Mouse (Mus musculus) ES-Bruce4 (cell line): ENCODE data around the gene Ampd3. TPM values are rescaled to one million over a fixed set of nuclear protein-coding genes. Genes with fewer than 3 reads are reported as not detected.

Experiments
- H3K27ac ChIP-seq: 2 replicates; pipeline ENCODE4 v1.5.1; 2012; ENCODE audit warnings: low read length, inconsistent platforms; ENCODE audit not compliant: insufficient read depth
- H3K27me3 ChIP-seq: 2 replicates; pipeline ENCODE4 v1.6.1; 2012; ENCODE audit warnings: mild to moderate bottlenecking, low read length, inconsistent platforms; ENCODE audit not compliant: control insufficient read depth, poor library complexity, insufficient read depth, severe bottlenecking
- H3K36me3 ChIP-seq: 2 replicates; pipeline ENCODE4 v1.6.1; 2012; ENCODE audit warnings: inconsistent platforms, mild to moderate bottlenecking, low read length, moderate library complexity; ENCODE audit not compliant: control insufficient read depth, poor library complexity, insufficient read depth, severe bottlenecking
- H3K4me1 ChIP-seq: one replicate; pipeline ENCODE4 v1.8.1; 2011; ENCODE audit warnings: low read length; ENCODE audit not compliant: control insufficient read depth, insufficient read depth
- H3K4me3 ChIP-seq: 2 replicates; pipeline ENCODE4 v1.5.1; 2011; ENCODE audit warnings: low read depth, mild to moderate bottlenecking, low read length
- H3K9ac ChIP-seq: 2 replicates; pipeline ENCODE4 v1.6.1; 2012; ENCODE audit warnings: low read depth, mild to moderate bottlenecking, inconsistent platforms; ENCODE audit not compliant: poor library complexity, severe bottlenecking
- H3K9me3 ChIP-seq: replicated peaks from 2 replicates; pipeline ENCODE4 v1.6.1; 2012; ENCODE audit warnings: mild to moderate bottlenecking, low read length, inconsistent platforms; ENCODE audit not compliant: control insufficient read depth, poor library complexity, insufficient read depth, severe bottlenecking
- CTCF ChIP-seq: IDR thresholded peaks from one replicate; pipeline ENCODE4 v1.8.1; 2011; ENCODE audit warnings: low read depth, low read length
- EP300 ChIP-seq: IDR thresholded peaks from 2 replicates; pipeline ENCODE4 v1.6.1; 2011; ENCODE audit warnings: low read depth, low read length; ENCODE audit not compliant: insufficient read depth
- POLR2A ChIP-seq: IDR thresholded peaks from one replicate; pipeline ENCODE4 v1.8.1; 2011; ENCODE audit warnings: low read length; ENCODE audit not compliant: insufficient read depth
- polyA plus RNA-seq: library from polyadenylated mRNA; stranded (reverse); fragments of >200 nt; gene quantifications from 2 replicates; pipeline ENCODE4 v1.2.4, GENCODE M21; 2011; ENCODE audit warnings: low read depth; ENCODE audit not compliant: missing spikeins, insufficient read depth, insufficient read length

Ampd3 gene
- polyA plus RNA-seq, 1 experiment, result 2.4 TPM

GRCm38 (mm10) chr7:110778933-110779332, 10.9 kb downstream of the Ampd3 start:
- H3K27me3 ChIP-seq, result no peaks in the 10 kb centered on the region
- no peak overlapping the region for H3K9ac ChIP-seq
- H3K36me3 ChIP-seq, result no peaks in the 10 kb centered on the region
- peaks cover 8% of the 10 kb centered on the region for H3K4me1 ChIP-seq
- TF ChIP-seq EP300 (no peak), CTCF (no peak), POLR2A (no peak)
- no peaks in the 10 kb centered on the region for H3K9me3 ChIP-seq
- H3K27ac ChIP-seq, result no peak overlapping the region
- H3K4me3 ChIP-seq, result no peak overlapping the region

DNA sequence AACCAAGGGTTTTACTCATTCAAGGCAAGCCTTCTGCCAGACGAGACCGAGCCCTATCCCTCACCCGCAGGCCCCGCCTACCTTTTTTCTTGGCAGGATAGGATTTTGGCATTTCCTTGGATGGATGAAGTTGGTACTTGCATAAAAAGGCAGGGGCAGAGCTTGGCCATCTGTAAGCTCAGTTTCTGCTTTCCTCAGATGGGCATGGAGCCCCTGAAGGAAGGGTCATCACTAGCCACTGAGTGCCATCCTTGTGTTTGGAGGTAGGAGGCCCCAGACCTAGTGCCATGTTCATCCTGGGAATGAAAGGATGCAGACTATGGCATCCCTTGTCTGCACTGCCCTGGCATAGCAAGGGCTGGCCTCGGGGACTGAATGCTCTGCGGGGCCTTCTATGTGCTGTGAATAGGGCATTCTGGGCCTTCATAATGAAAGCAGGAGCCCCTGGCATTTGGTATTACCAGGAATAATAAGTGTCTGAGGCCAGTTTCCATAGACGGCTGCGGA, 11.7 kb downstream of the Ampd3 start:
- H3K4me3 ChIP-seq, result no peak overlapping the region
- TF ChIP-seq POLR2A (no peak), CTCF (no peak), EP300 (no peak)
- no peak overlapping the region for H3K9ac ChIP-seq
- H3K36me3 ChIP-seq, result no peaks in the 10 kb centered on the region
- no peaks in the 10 kb centered on the region for H3K9me3 ChIP-seq
- peaks cover 8% of the 10 kb centered on the region for H3K4me1 ChIP-seq
- no peaks in the 10 kb centered on the region for H3K27me3 ChIP-seq
- no peak overlapping the region for H3K27ac ChIP-seq

GRCm38 (mm10) chr7:110780520-110780919, 12.5 kb downstream of the Ampd3 start:
- no peak for TF ChIP-seq POLR2A
- TF ChIP-seq EP300, result no peak
- Histone ChIP-seq H3K9me3 (no peaks in the 10 kb centered on the region), H3K9ac (no peak overlapping the region), H3K27ac (no peak overlapping the region), H3K4me3 (no peak overlapping the region), H3K36me3 (no peaks in the 10 kb centered on the region), H3K27me3 (no peaks in the 10 kb centered on the region), H3K4me1 (peaks cover 8% of the 10 kb centered on the region)

- peaks cover 8% of the 10 kb centered on the region for H3K4me1 ChIP-seq
- TF ChIP-seq EP300 (no peak), CTCF (no peak), POLR2A (no peak)
Measured at GRCm38 (mm10) chr7:110781231-110781711, 13.3 kb downstream of the Ampd3 start.

DNA sequence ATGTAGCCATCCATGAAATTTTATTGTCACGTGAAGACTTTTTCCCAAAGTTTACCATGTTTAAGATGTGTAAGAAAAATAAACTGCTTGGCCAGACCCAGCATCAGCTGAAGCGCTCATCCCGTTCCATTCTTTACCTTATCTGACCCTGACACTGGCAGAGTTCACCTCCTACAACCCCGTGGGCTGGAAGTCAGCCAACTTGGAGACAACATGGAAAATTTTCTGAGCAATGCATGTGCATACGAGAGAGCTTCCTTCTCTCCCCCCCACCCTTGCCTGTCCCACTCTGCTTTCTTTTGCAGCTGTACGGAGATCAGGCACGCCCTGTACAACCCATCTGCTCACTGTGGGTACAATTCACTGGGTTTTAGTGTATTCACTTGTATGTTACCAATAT, 14.1 kb downstream of the Ampd3 start:
- Histone ChIP-seq H3K27ac (no peak overlapping the region), H3K4me1 (peaks cover 4% of the 10 kb centered on the region), H3K27me3 (no peaks in the 10 kb centered on the region), H3K4me3 (no peak overlapping the region), H3K9me3 (no peaks in the 10 kb centered on the region), H3K36me3 (no peaks in the 10 kb centered on the region), H3K9ac (no peak overlapping the region)
- no peak for TF ChIP-seq POLR2A
- no peak for TF ChIP-seq CTCF
- no peak for TF ChIP-seq EP300

More at GRCm38 (mm10) chr7:110781231-110781711, 13.3 kb downstream of the Ampd3 start:
- Histone ChIP-seq H3K9me3 (no peaks in the 10 kb centered on the region), H3K36me3 (no peaks in the 10 kb centered on the region), H3K27ac (no peak overlapping the region), H3K9ac (no peak overlapping the region), H3K4me3 (no peak overlapping the region), H3K27me3 (no peaks in the 10 kb centered on the region)

- TF ChIP-seq EP300 (no peak), POLR2A (no peak), CTCF (no peak)
- Histone ChIP-seq H3K9me3 (no peaks in the 10 kb centered on the region), H3K9ac (no peak overlapping the region), H3K27ac (no peak overlapping the region), H3K4me3 (no peak overlapping the region), H3K4me1 (no peaks in the 10 kb centered on the region), H3K27me3 (no peaks in the 10 kb centered on the region), H3K36me3 (no peaks in the 10 kb centered on the region)
Measured at GRCm38 (mm10) chr7:110782845-110783478, 15.0 kb downstream of the Ampd3 start.
